Mouse (Mus musculus): Measurements from ENCODE around the gene Eef1a2. TPM values are rescaled to one million over a fixed set of nuclear protein-coding genes. Genes with fewer than 3 reads are reported as not detected.

Gene Eef1a2
- polyA plus RNA-seq, 1 experiment from 2014 or later: 24.7 TPM

- Histone ChIP-seq H3K4me2 (ENCODE audit: low read length) (no peak overlapping the region), H3K27ac (replicated peaks in 1 of 2; ENCODE audit: control insufficient read depth in 1 of 2, insufficient read depth in 1 of 2, low read depth in 2 of 2, low read length in 2 of 2) (no peak overlapping the region), H3K27me3 (ENCODE audit: control insufficient read depth, insufficient read depth, low read length) (peaks cover 29% of the 10 kb centered on the region), H3K36me3 (ENCODE audit: control insufficient read depth, insufficient read depth, low read length) (peaks cover 55% of the 10 kb centered on the region), H3K9ac (ENCODE audit: low read length) (no peak overlapping the region), H3K9me3 (ENCODE audit: control insufficient read depth, low read length) (no peaks in the 10 kb centered on the region), H3K4me1 (ENCODE audit: control insufficient read depth in 2 of 2, insufficient read depth in 2 of 2, low read length in 2 of 2) (peaks cover 31 to 39% of the 10 kb centered on the region in 2 experiments), H3K4me3 (ENCODE audit: control insufficient read depth in 1 of 2, insufficient read depth in 1 of 2, low read depth in 1 of 2, low read length in 2 of 2) (no peak overlapping the region)
- ATAC-seq (ENCODE audit: insufficient number of reproducible peaks, insufficient read depth, low FRiP score, low read depth): no peak
- WGBS: 83% methylated on average over 1 of the region's 1 CpGs
Measured at GRCm38 (mm10) chr2:181153131-181153530, 3.7 kb downstream of the Eef1a2 start.

GRCm38 (mm10) chr2:181152701-181153100, 4.1 kb downstream of the Eef1a2 start:
- Histone ChIP-seq H3K4me3 (ENCODE audit: control insufficient read depth in 1 of 2, insufficient read depth in 1 of 2, low read depth in 1 of 2, low read length in 2 of 2) (no peak overlapping the region), H3K4me2 (ENCODE audit: low read length) (no peak overlapping the region), H3K27ac (replicated peaks in 1 of 2; ENCODE audit: control insufficient read depth in 1 of 2, insufficient read depth in 1 of 2, low read depth in 2 of 2, low read length in 2 of 2) (no peak overlapping the region), H3K4me1 (ENCODE audit: control insufficient read depth in 2 of 2, insufficient read depth in 2 of 2, low read length in 2 of 2) (peaks cover 31 to 39% of the 10 kb centered on the region in 2 experiments), H3K27me3 (ENCODE audit: control insufficient read depth, insufficient read depth, low read length) (peaks cover 26% of the 10 kb centered on the region), H3K9ac (ENCODE audit: low read length) (no peak overlapping the region), H3K9me3 (ENCODE audit: control insufficient read depth, low read length) (no peaks in the 10 kb centered on the region), H3K36me3 (ENCODE audit: control insufficient read depth, insufficient read depth, low read length) (peaks cover 59% of the 10 kb centered on the region)
- no peak for ATAC-seq (ENCODE audit: insufficient number of reproducible peaks, insufficient read depth, low FRiP score, low read depth)
- WGBS: 91% methylated on average over 17 of the region's 17 CpGs

GRCm38 (mm10) chr2:181150281-181150680, 6.5 kb downstream of the Eef1a2 start:
- WGBS: 66% methylated on average over 6 of the region's 6 CpGs
- Histone ChIP-seq H3K36me3 (ENCODE audit: control insufficient read depth, insufficient read depth, low read length) (peaks cover 71% of the 10 kb centered on the region), H3K4me2 (ENCODE audit: low read length) (no peak overlapping the region), H3K9me3 (ENCODE audit: control insufficient read depth, low read length) (no peaks in the 10 kb centered on the region), H3K4me3 (ENCODE audit: control insufficient read depth in 1 of 2, insufficient read depth in 1 of 2, low read depth in 1 of 2, low read length in 2 of 2) (no peak overlapping the region), H3K27ac (replicated peaks in 1 of 2; ENCODE audit: control insufficient read depth in 1 of 2, insufficient read depth in 1 of 2, low read depth in 2 of 2, low read length in 2 of 2) (no peak overlapping the region), H3K9ac (ENCODE audit: low read length) (no peak overlapping the region), H3K4me1 (ENCODE audit: control insufficient read depth in 2 of 2, insufficient read depth in 2 of 2, low read length in 2 of 2) (peaks cover 18 to 32% of the 10 kb centered on the region in 2 experiments), H3K27me3 (ENCODE audit: control insufficient read depth, insufficient read depth, low read length) (peaks cover 16% of the 10 kb centered on the region; the same call in 1 of the 2 replicates)
- ATAC-seq (ENCODE audit: insufficient number of reproducible peaks, insufficient read depth, low FRiP score, low read depth): no peak

GRCm38 (mm10) chr2:181148318-181148955, 8.4 kb downstream of the Eef1a2 start:
- peaks cover 10 to 16% of the 10 kb centered on the region in 2 experiments for H3K4me1 ChIP-seq (ENCODE audit: control insufficient read depth in 2 of 2, insufficient read depth in 2 of 2, low read length in 2 of 2)
- H3K36me3 ChIP-seq (ENCODE audit: control insufficient read depth, insufficient read depth, low read length): peaks cover 66% of the 10 kb centered on the region
- peaks cover 16% of the 10 kb centered on the region; the same call in 1 of the 2 replicates for H3K27me3 ChIP-seq (ENCODE audit: control insufficient read depth, insufficient read depth, low read length)
- H3K9me3 ChIP-seq (ENCODE audit: control insufficient read depth, low read length): no peaks in the 10 kb centered on the region
- H3K4me3 ChIP-seq (ENCODE audit: control insufficient read depth in 1 of 2, insufficient read depth in 1 of 2, low read depth in 1 of 2, low read length in 2 of 2): peak overlapping the region; percentile 37 to 39; a peak in 3 of 4 replicates
- H3K27ac ChIP-seq (replicated peaks in 1 of 2; ENCODE audit: control insufficient read depth in 1 of 2, insufficient read depth in 1 of 2, low read depth in 2 of 2, low read length in 2 of 2): no peak overlapping the region
- H3K4me2 ChIP-seq (ENCODE audit: low read length): peak overlapping the region; percentile 72
- no peak for ATAC-seq (ENCODE audit: insufficient number of reproducible peaks, insufficient read depth, low FRiP score, low read depth)
- WGBS: 20% methylated on average over 31 of the region's 31 CpGs
- H3K9ac ChIP-seq (ENCODE audit: low read length): no peak overlapping the region

- no peaks in the 10 kb centered on the region for H3K9me3 ChIP-seq (ENCODE audit: control insufficient read depth, low read length)
- H3K27me3 ChIP-seq (ENCODE audit: control insufficient read depth, insufficient read depth, low read length): peaks cover 16% of the 10 kb centered on the region; the same call in 1 of the 2 replicates
- no peak overlapping the region; the same call in 1 of the 2 replicates for H3K9ac ChIP-seq (ENCODE audit: low read length)
- ATAC-seq (ENCODE audit: insufficient number of reproducible peaks, insufficient read depth, low FRiP score, low read depth): peak; percentile 52; the same call in 1 of the 2 replicates
- no peak overlapping the region for H3K27ac ChIP-seq (replicated peaks in 1 of 2; ENCODE audit: control insufficient read depth in 1 of 2, insufficient read depth in 1 of 2, low read depth in 2 of 2, low read length in 2 of 2)
- H3K4me2 ChIP-seq (ENCODE audit: low read length): peak overlapping the region; percentile 72
- H3K36me3 ChIP-seq (ENCODE audit: control insufficient read depth, insufficient read depth, low read length): peaks cover 59% of the 10 kb centered on the region
- H3K4me3 ChIP-seq (ENCODE audit: control insufficient read depth in 1 of 2, insufficient read depth in 1 of 2, low read depth in 1 of 2, low read length in 2 of 2): peak overlapping the region; percentile 37 to 39
- 4% methylated on average over 45 of the region's 61 CpGs for WGBS
- peaks cover 10 to 16% of the 10 kb centered on the region in 2 experiments for H3K4me1 ChIP-seq (ENCODE audit: control insufficient read depth in 2 of 2, insufficient read depth in 2 of 2, low read length in 2 of 2)
Measured at GRCm38 (mm10) chr2:181147546-181148317, 9.1 kb downstream of the Eef1a2 start.

GRCm38 (mm10) chr2:181146976-181147545, 9.8 kb downstream of the Eef1a2 start:
- Histone ChIP-seq H3K4me3 (ENCODE audit: control insufficient read depth in 1 of 2, insufficient read depth in 1 of 2, low read depth in 1 of 2, low read length in 2 of 2) (peak overlapping the region in 1 of 2 experiments; percentile 37; a peak in 1 of 4 replicates), H3K4me2 (ENCODE audit: low read length) (peak overlapping the region; percentile 72), H3K27ac (replicated peaks in 1 of 2; ENCODE audit: control insufficient read depth in 1 of 2, insufficient read depth in 1 of 2, low read depth in 2 of 2, low read length in 2 of 2) (no peak overlapping the region), H3K4me1 (ENCODE audit: control insufficient read depth in 2 of 2, insufficient read depth in 2 of 2, low read length in 2 of 2) (peaks cover 10 to 16% of the 10 kb centered on the region in 2 experiments), H3K9ac (ENCODE audit: low read length) (no peak overlapping the region), H3K36me3 (ENCODE audit: control insufficient read depth, insufficient read depth, low read length) (peaks cover 54% of the 10 kb centered on the region), H3K27me3 (ENCODE audit: control insufficient read depth, insufficient read depth, low read length) (peaks cover 16% of the 10 kb centered on the region), H3K9me3 (ENCODE audit: control insufficient read depth, low read length) (no peaks in the 10 kb centered on the region)
- ATAC-seq (ENCODE audit: insufficient number of reproducible peaks, insufficient read depth, low FRiP score, low read depth): no peak
- WGBS: 53% methylated on average over 4 of the region's 4 CpGs

- peaks cover 30% of the 10 kb centered on the region for H3K36me3 ChIP-seq (ENCODE audit: control insufficient read depth, insufficient read depth, low read length)
- 58% methylated on average over 2 of the region's 2 CpGs for WGBS
- no peak overlapping the region for H3K9ac ChIP-seq (ENCODE audit: low read length)
- no peak overlapping the region for H3K27ac ChIP-seq (replicated peaks in 1 of 2; ENCODE audit: control insufficient read depth in 1 of 2, insufficient read depth in 1 of 2, low read depth in 2 of 2, low read length in 2 of 2)
- H3K4me1 ChIP-seq (ENCODE audit: control insufficient read depth in 2 of 2, insufficient read depth in 2 of 2, low read length in 2 of 2): peaks cover 10 to 16% of the 10 kb centered on the region in 2 experiments
- no peaks in the 10 kb centered on the region for H3K9me3 ChIP-seq (ENCODE audit: control insufficient read depth, low read length)
- H3K27me3 ChIP-seq (ENCODE audit: control insufficient read depth, insufficient read depth, low read length): peaks cover 18% of the 10 kb centered on the region
- no peak for ATAC-seq (ENCODE audit: insufficient number of reproducible peaks, insufficient read depth, low FRiP score, low read depth)
- no peak overlapping the region for H3K4me2 ChIP-seq (ENCODE audit: low read length)
- no peak overlapping the region for H3K4me3 ChIP-seq (ENCODE audit: control insufficient read depth in 1 of 2, insufficient read depth in 1 of 2, low read depth in 1 of 2, low read length in 2 of 2)
Measured at GRCm38 (mm10) chr2:181144675-181145074, 12.1 kb downstream of the Eef1a2 start.

Measured in heart, embryonic 14.5 days (tissue).